Mouse (Mus musculus) heart, embryonic 14.5 days (tissue): Measurements from ENCODE around the gene Atp2c1. TPM values are rescaled to one million over a fixed set of nuclear protein-coding genes. Genes with fewer than 3 reads are reported as not detected.
A peak's percentile ranks its signal among the peaks of the same experiment; 100 is the strongest.

Source experiments
- ATAC-seq: fragments of 200-750 bp; cut with Nextera tagmentation; 2 replicates; pipeline ENCODE4 v1.8.0; 2017; ENCODE audit warnings: low read depth, moderate TSS enrichment; ENCODE audit not compliant: insufficient number of reproducible peaks, insufficient read depth, low FRiP score
- H3K27ac ChIP-seq, 2 experiments: fragments of 200-500 bp in 1 of 2; fragments of 300-500 bp in 1 of 2; sonication (generic) in 1 of 2; replicated peaks in 1 of 2; 2 replicates each; pipeline ENCODE4 v1.5.1; 2012 to 2014; ENCODE audit warnings: low read depth in 2 of 2, low read length in 2 of 2, control low read depth in 1 of 2, mild to moderate bottlenecking in 1 of 2, mixed read lengths in 1 of 2; ENCODE audit not compliant: control insufficient read depth in 1 of 2, insufficient read depth in 1 of 2
- H3K27me3 ChIP-seq: fragments of 300-500 bp; sonication (generic); 2 replicates; pipeline ENCODE4 v1.6.1; 2014; ENCODE audit warnings: mild to moderate bottlenecking, low read length, control low read depth; ENCODE audit not compliant: control insufficient read depth, insufficient read depth
- H3K36me3 ChIP-seq: fragments of 300-500 bp; sonication (generic); 2 replicates; pipeline ENCODE4 v1.6.1; 2014; ENCODE audit warnings: mild to moderate bottlenecking, control low read depth, low read length, mixed read lengths; ENCODE audit not compliant: control insufficient read depth, insufficient read depth
- H3K4me1 ChIP-seq, 2 experiments: fragments of 200-500 bp in 1 of 2; fragments of 300-500 bp in 1 of 2; sonication (generic) in 1 of 2; 2 replicates each; pipeline ENCODE4 v1.6.1; 2012 to 2014; ENCODE audit warnings: low read length in 2 of 2, control low read depth in 1 of 2, mixed read lengths in 1 of 2; ENCODE audit not compliant: control insufficient read depth in 2 of 2, insufficient read depth in 2 of 2
- H3K4me2 ChIP-seq: fragments of 300-500 bp; sonication (generic); 2 replicates; pipeline ENCODE4 v1.6.1; 2014; ENCODE audit warnings: mild to moderate bottlenecking, low read length
- H3K4me3 ChIP-seq, 2 experiments: fragments of 200-500 bp in 1 of 2; fragments of 300-500 bp in 1 of 2; sonication (generic) in 1 of 2; 2 replicates each; pipeline ENCODE4 v1.5.1; 2012 to 2014; ENCODE audit warnings: low read length in 2 of 2, mild to moderate bottlenecking in 2 of 2, control low read depth in 1 of 2, low read depth in 1 of 2, moderate library complexity in 1 of 2; ENCODE audit not compliant: control insufficient read depth in 1 of 2, insufficient read depth in 1 of 2
- H3K9ac ChIP-seq: fragments of 300-500 bp; sonication (generic); 2 replicates; pipeline ENCODE4 v1.6.1; 2014; ENCODE audit warnings: mild to moderate bottlenecking, low read length
- H3K9me3 ChIP-seq: fragments of 300-500 bp; sonication (generic); 2 replicates; pipeline ENCODE4 v1.6.1; 2016; ENCODE audit warnings: low read length, control low read depth; ENCODE audit not compliant: control insufficient read depth
- WGBS: fragments of 180-500 bp; shearing (Covaris S2); extraction: QIAGEN DNeasy Blood & Tissue Kit; methylation state at CpG from one replicate; pipeline ENCODE4 v1.1.7; 2014; 5-methylcytosine and 5-hydroxymethylcytosine counted together
- polyA plus RNA-seq: library from polyadenylated mRNA; unstranded; fragments of >200 nt; fragmentation: Nextera tagmentation; extraction: Ambion mirVana; gene quantifications from 2 replicates; pipeline ENCODE4 v1.2.1, GENCODE M21; 2014

Atp2c1 gene
- polyA plus RNA-seq, 1 experiment from 2014 or later, result 62.8 TPM

- Histone ChIP-seq H3K27ac (no peak overlapping the region), H3K4me1 (peaks cover 4 to 8% of the 10 kb centered on the region in 2 experiments), H3K4me2 (peak overlapping the region; percentile 65), H3K4me3 (peak overlapping the region; percentile 10 to 47; a peak in 3 of 4 replicates), H3K36me3 (no peaks in the 10 kb centered on the region), H3K9ac (peak overlapping the region; percentile 59), H3K27me3 (no peaks in the 10 kb centered on the region), H3K9me3 (no peaks in the 10 kb centered on the region)
- ATAC-seq, result no peak
- 42% methylated on average over 6 of the region's 6 CpGs for WGBS
Observed at GRCm38 (mm10) chr9:105519278-105519883, 7.7 kb downstream of the Atp2c1 start.

DNA sequence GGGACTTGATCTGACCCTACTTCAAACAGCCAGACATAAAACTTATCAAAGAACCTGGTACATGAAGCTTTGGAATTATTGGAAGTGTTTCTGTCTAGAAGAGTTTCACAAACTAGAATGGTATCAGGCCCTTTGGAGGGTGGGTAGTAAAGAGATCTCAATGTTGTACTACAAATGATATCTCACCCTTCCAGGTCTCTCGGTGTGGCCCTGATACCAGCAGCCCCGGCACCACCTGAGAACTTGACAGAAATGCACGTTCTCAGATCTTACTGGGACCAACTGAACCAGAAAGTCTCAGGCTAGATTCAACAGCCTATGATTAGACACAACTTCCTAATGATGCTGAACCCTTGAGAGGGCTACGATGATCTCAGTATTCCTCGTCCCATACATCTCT is 23.4 kb downstream of the Atp2c1 start:
- Histone ChIP-seq H3K36me3 (no peaks in the 10 kb centered on the region), H3K4me1 (no peaks in the 10 kb centered on the region), H3K27ac (no peak overlapping the region), H3K9me3 (no peaks in the 10 kb centered on the region), H3K27me3 (no peaks in the 10 kb centered on the region), H3K4me2 (no peak overlapping the region), H3K9ac (no peak overlapping the region), H3K4me3 (no peak overlapping the region)
- WGBS, result 86% methylated on average over 5 of the region's 5 CpGs
- ATAC-seq, result no peak

DNA sequence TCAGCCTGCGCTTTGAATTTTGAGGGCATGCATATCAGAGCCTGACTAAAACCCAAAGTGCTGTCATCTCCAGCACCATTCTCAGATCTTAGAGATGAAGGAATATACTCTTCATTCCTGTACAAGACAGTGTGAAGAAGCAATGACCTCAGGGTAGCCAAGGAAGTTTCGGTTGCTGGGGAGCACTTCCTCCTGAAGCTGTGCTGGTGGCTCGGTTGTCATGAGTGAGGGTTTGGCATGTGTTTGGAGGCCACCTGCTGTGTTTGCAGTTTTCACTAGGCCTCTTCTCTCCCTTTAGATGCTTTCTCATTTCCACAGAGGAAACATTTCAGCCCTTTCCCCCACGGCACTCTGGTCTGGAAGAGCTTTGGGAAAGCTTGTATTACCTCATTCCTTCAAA is 24.7 kb downstream of the Atp2c1 start:
- 63% methylated on average over 4 of the region's 4 CpGs for WGBS
- no peak overlapping the region for H3K4me3 ChIP-seq

GRCm38 (mm10) chr9:105495316-105496174 is 31.6 kb downstream of the Atp2c1 start:
- no peak; the same call in 1 of the 2 replicates for ATAC-seq
- WGBS, result 1% methylated on average over 38 of the region's 39 CpGs

More for the DNA sequence above, 24.7 kb downstream of the Atp2c1 start:
- Histone ChIP-seq H3K9me3 (no peaks in the 10 kb centered on the region), H3K27me3 (no peaks in the 10 kb centered on the region), H3K27ac (no peak overlapping the region), H3K9ac (no peak overlapping the region), H3K4me2 (no peak overlapping the region), H3K36me3 (no peaks in the 10 kb centered on the region), H3K4me1 (no peaks in the 10 kb centered on the region)
- no peak for ATAC-seq

GRCm38 (mm10) chr9:105494553-105495315 is 32.4 kb downstream of the Atp2c1 start:
- peak overlapping the region; percentile 99 for H3K4me2 ChIP-seq
- H3K27ac ChIP-seq, result peak overlapping the region; percentile 86 to 94
- under 1% methylated on average over 52 of the region's 83 CpGs for WGBS
- no peaks in the 10 kb centered on the region for H3K36me3 ChIP-seq
- H3K9me3 ChIP-seq, result no peaks in the 10 kb centered on the region
- no peaks in the 10 kb centered on the region for H3K27me3 ChIP-seq
- H3K4me1 ChIP-seq, result peaks cover 0 to 18% of the 10 kb centered on the region in 2 experiments; a peak in 3 of 4 replicates
- ATAC-seq, result peak; percentile 99
- H3K9ac ChIP-seq, result peak overlapping the region; percentile 91
- H3K4me3 ChIP-seq, result peak overlapping the region; percentile 91

More at GRCm38 (mm10) chr9:105495316-105496174, 31.6 kb downstream of the Atp2c1 start:
- Histone ChIP-seq H3K27me3 (no peaks in the 10 kb centered on the region), H3K36me3 (no peaks in the 10 kb centered on the region), H3K27ac (peak overlapping the region; percentile 81 to 94), H3K9ac (peak overlapping the region; percentile 91), H3K9me3 (no peaks in the 10 kb centered on the region), H3K4me3 (peak overlapping the region; percentile 91), H3K4me2 (peak overlapping the region; percentile 99), H3K4me1 (peaks cover 0 to 18% of the 10 kb centered on the region in 2 experiments; a peak in 3 of 4 replicates)

- H3K27me3 ChIP-seq, result no peaks in the 10 kb centered on the region
- no peaks in the 10 kb centered on the region for H3K36me3 ChIP-seq
- no peak for ATAC-seq
- H3K27ac ChIP-seq, result no peak overlapping the region
- peak overlapping the region; percentile 99; the same call in 1 of the 2 replicates for H3K4me2 ChIP-seq
- 0 out of 2 replicates have a peak overlapping the region, but pooled peaks have one; percentile 13 for H3K9ac ChIP-seq
- peaks cover 2 to 33% of the 10 kb centered on the region in 2 experiments; a peak in 3 of 4 replicates for H3K4me1 ChIP-seq
- no peak overlapping the region for H3K4me3 ChIP-seq
- WGBS, result 27% methylated on average over 3 of the region's 3 CpGs
- H3K9me3 ChIP-seq, result no peaks in the 10 kb centered on the region
Observed at GRCm38 (mm10) chr9:105492744-105493143, 34.4 kb downstream of the Atp2c1 start.

DNA sequence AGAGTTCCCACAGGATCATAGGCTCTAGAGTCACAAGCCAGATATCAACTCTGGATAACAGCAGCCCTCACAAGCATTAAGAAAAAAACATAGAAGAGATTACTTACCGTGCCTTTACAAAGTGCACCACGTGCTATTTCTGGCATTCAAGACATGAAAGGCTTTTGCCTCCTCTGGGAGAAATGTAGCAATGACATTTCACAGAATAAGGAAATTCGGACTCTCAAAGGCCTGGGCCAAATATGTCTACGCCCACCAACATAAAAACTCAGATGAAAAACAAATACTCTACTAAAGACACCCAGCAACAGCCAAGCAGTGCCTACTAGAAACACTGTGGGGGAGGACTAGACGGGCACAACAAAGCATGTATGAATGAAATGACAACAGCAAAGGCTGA is 38.8 kb downstream of the Atp2c1 start:
- H3K4me1 ChIP-seq, result peaks cover 5 to 38% of the 10 kb centered on the region in 2 experiments

More for the DNA sequence above, 38.8 kb downstream of the Atp2c1 start:
- Histone ChIP-seq H3K27me3 (no peaks in the 10 kb centered on the region), H3K4me2 (0 out of 2 replicates have a peak overlapping the region, but pooled peaks have one; percentile 11), H3K9me3 (no peaks in the 10 kb centered on the region), H3K4me3 (no peak overlapping the region), H3K9ac (no peak overlapping the region), H3K36me3 (no peaks in the 10 kb centered on the region), H3K27ac (no peak overlapping the region)
- no peak for ATAC-seq
- 28% methylated on average over 5 of the region's 5 CpGs for WGBS
